Mouse (Mus musculus): Measurements from ENCODE around the gene Mobp. TPM values are rescaled to one million over a fixed set of nuclear protein-coding genes. Genes with fewer than 3 reads are reported as not detected.
A peak's percentile ranks its signal among the peaks of the same experiment; 100 is the strongest.

Mobp gene
- total and polyA plus RNA-seq, 3 experiments, result 0.17 TPM; not detected in 2

DNA sequence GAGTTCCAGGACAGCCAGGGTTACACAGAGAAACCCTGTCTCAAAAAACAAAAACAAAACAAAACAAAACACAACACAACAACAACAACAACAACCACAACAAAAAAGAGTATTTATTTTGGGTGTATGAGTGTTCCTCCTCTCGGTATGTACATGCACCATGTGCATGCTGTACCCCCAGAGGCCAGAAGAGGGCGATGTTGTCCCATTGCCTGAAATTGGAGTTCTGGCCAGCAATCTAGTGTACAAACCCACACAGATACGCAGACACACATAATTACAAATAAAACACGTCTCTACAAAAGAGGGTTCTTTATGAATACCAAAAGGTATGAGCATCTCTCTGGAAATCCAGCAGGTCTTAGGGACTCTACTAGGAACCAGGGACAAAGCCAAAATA is 60.6 kb downstream of the Mobp start:
- peaks cover 0 to 2% of the 10 kb centered on the region in 2 experiments; a peak in 1 of 4 replicates for H3K4me1 ChIP-seq (ENCODE audit: control insufficient read depth in 1 of 2, insufficient read depth in 2 of 2)
- DNase-seq (ENCODE audit: extremely low read depth), result peak; percentile 44
- H3K79me2 ChIP-seq (replicated peaks; ENCODE audit: control insufficient read depth, extremely low read depth, insufficient read depth, poor library complexity, severe bottlenecking), result no peaks in the 10 kb centered on the region
- no peak overlapping the region for H3K9ac ChIP-seq (ENCODE audit: insufficient read depth, low read depth)
- no peak overlapping the region for H3K4me3 ChIP-seq (replicated peaks in 1 of 3; ENCODE audit: low read depth in 2 of 3, low read length in 2 of 3, poor library complexity in 1 of 3)
- in situ Hi-C loops (cut with MboI; ENCODE audit: low pct_ligation_motif_present, low pct_unique_long_range_greater_than_20kb, low sequenced_read_pairs) (no loop called here), dilution Hi-C loops (cut with MboI; ENCODE audit: extremely low pct_ligation_motif_present, extremely low pct_unique_long_range_greater_than_20kb, low sequenced_read_pairs) (no loop called here)
- no peaks in the 10 kb centered on the region for H3K36me3 ChIP-seq (replicated peaks in 1 of 2; ENCODE audit: control insufficient read depth in 1 of 2, insufficient read depth in 1 of 2, low read length in 1 of 2)
- peak; percentile 73 for TF ChIP-seq RAD21 (IDR thresholded peaks at IDR 0.05; ENCODE audit: low read depth, low read length)
- no peak for TF ChIP-seq POLR2AphosphoS2 (IDR thresholded peaks at IDR 0.05; ENCODE audit: low read depth, low read length)
- TF ChIP-seq CTCF (conservative IDR thresholded peaks at IDR 0.05 in 1 of 2, IDR thresholded peaks at IDR 0.05 in 1 of 2; ENCODE audit: low read depth in 2 of 2, low read length in 2 of 2), result peak; percentile 78 to 89
- TF ChIP-seq SMC3 (IDR thresholded peaks at IDR 0.05; ENCODE audit: low read depth, low read length), result peak; percentile 71
- peaks cover 2% of the 10 kb centered on the region for H3K27me3 ChIP-seq (replicated peaks)
- no peak overlapping the region for H3K4me2 ChIP-seq (ENCODE audit: insufficient read depth, low read depth, poor library complexity, severe bottlenecking)
- no peaks in the 10 kb centered on the region for H3K9me3 ChIP-seq (replicated peaks; ENCODE audit: low read length)
- H3K27ac ChIP-seq (ENCODE audit: insufficient read depth, low read depth), result no peak overlapping the region

- Histone ChIP-seq H3K4me2 (ENCODE audit: insufficient read depth, low read depth, poor library complexity, severe bottlenecking) (no peak overlapping the region), H3K27ac (ENCODE audit: insufficient read depth, low read depth) (no peak overlapping the region), H3K79me2 (replicated peaks; ENCODE audit: control insufficient read depth, extremely low read depth, insufficient read depth, poor library complexity, severe bottlenecking) (no peaks in the 10 kb centered on the region), H3K27me3 (replicated peaks) (peaks cover 2% of the 10 kb centered on the region), H3K36me3 (replicated peaks in 1 of 2; ENCODE audit: control insufficient read depth in 1 of 2, insufficient read depth in 1 of 2, low read length in 1 of 2) (no peaks in the 10 kb centered on the region), H3K4me3 (replicated peaks in 1 of 3; ENCODE audit: low read depth in 2 of 3, low read length in 2 of 3, poor library complexity in 1 of 3) (no peak overlapping the region), H3K9ac (ENCODE audit: insufficient read depth, low read depth) (no peak overlapping the region), H3K4me1 (ENCODE audit: control insufficient read depth in 1 of 2, insufficient read depth in 2 of 2) (peaks cover 0 to 2% of the 10 kb centered on the region in 2 experiments; a peak in 1 of 4 replicates), H3K9me3 (replicated peaks; ENCODE audit: low read length) (no peaks in the 10 kb centered on the region)
- dilution Hi-C loops (cut with MboI; ENCODE audit: extremely low pct_ligation_motif_present, extremely low pct_unique_long_range_greater_than_20kb, low sequenced_read_pairs) (no loop called here), in situ Hi-C loops (cut with MboI; ENCODE audit: low pct_ligation_motif_present, low pct_unique_long_range_greater_than_20kb, low sequenced_read_pairs) (no loop called here)
- TF ChIP-seq POLR2A (IDR thresholded peaks at IDR 0.05; ENCODE audit: low read depth, low read length), result no peak
- no peak for TF ChIP-seq E2F4 (IDR thresholded peaks at IDR 0.05; ENCODE audit: insufficient replicate concordance, low read depth, low read length)
- TF ChIP-seq RAD21 (IDR thresholded peaks at IDR 0.05; ENCODE audit: low read depth, low read length), result no peak
- no peak for TF ChIP-seq POLR2AphosphoS2 (IDR thresholded peaks at IDR 0.05; ENCODE audit: low read depth, low read length)
- no peak for TF ChIP-seq USF1 (IDR thresholded peaks at IDR 0.05; ENCODE audit: low read depth, low read length)
- no peak for TF ChIP-seq JUN (IDR thresholded peaks at IDR 0.05; ENCODE audit: insufficient read depth, low read depth, low read length)
- no peak for TF ChIP-seq USF2 (conservative IDR thresholded peaks at IDR 0.05; ENCODE audit: low read depth, low read length)
- TF ChIP-seq RCOR1 (conservative IDR thresholded peaks at IDR 0.05; ENCODE audit: low read depth, low read length), result no peak
- no peak for TF ChIP-seq IRF4 (IDR thresholded peaks at IDR 0.05; ENCODE audit: low read depth, low read length)
- TF ChIP-seq NRF1 (IDR thresholded peaks at IDR 0.05; ENCODE audit: low read depth, low read length), result no peak
- TF ChIP-seq NELFE (IDR thresholded peaks at IDR 0.05; ENCODE audit: low read depth, low read length), result no peak
- TF ChIP-seq ZMIZ1 (IDR thresholded peaks at IDR 0.05; ENCODE audit: low read depth, low read length), result no peak
- TF ChIP-seq GABPA (IDR thresholded peaks at IDR 0.05; ENCODE audit: insufficient replicate concordance, low read depth, low read length), result no peak
- no peak for TF ChIP-seq PAX5 (IDR thresholded peaks at IDR 0.05; ENCODE audit: low read length)
- TF ChIP-seq MAFK (IDR thresholded peaks at IDR 0.05; ENCODE audit: insufficient replicate concordance, low read length), result no peak
- TF ChIP-seq ETS1 (conservative IDR thresholded peaks at IDR 0.05; ENCODE audit: low read depth, low read length), result no peak
- TF ChIP-seq MXI1 (IDR thresholded peaks at IDR 0.05; ENCODE audit: low read depth, low read length), result no peak
- TF ChIP-seq CTCF (conservative IDR thresholded peaks at IDR 0.05 in 1 of 2, IDR thresholded peaks at IDR 0.05 in 1 of 2; ENCODE audit: low read depth in 2 of 2, low read length in 2 of 2), result no peak
- no peak for DNase-seq (ENCODE audit: extremely low read depth)
These were observed 61.4 kb downstream of the Mobp start for GRCm38 (mm10) chr9:120210865-120211264.

Data from CH12.LX (cell line).